Mouse (Mus musculus): ENCODE measurements around the gene Arpin.

Arpin gene

GRCm38 (mm10) chr7:79934862-79935510, at the start of gene Arpin:
Gene Arpin, minus strand, starts transcription at chr7:79935359.
- peak; percentile 91 for DNase-seq (ENCODE audit: low read depth, low spot score)

- peak; percentile 50 for DNase-seq (ENCODE audit: low read depth, low spot score)
These were observed 40.2 kb upstream of the Arpin start for GRCm38 (mm10) chr7:79975316-79975715.

GRCm38 (mm10) chr7:79972195-79972594, 37.0 kb upstream of the Arpin start:
- DNase-seq (ENCODE audit: low read depth, low spot score): no peak

- peak; percentile 56 for DNase-seq (ENCODE audit: low read depth, low spot score)
These were observed 35.2 kb upstream of the Arpin start for GRCm38 (mm10) chr7:79970336-79970735.

DNA sequence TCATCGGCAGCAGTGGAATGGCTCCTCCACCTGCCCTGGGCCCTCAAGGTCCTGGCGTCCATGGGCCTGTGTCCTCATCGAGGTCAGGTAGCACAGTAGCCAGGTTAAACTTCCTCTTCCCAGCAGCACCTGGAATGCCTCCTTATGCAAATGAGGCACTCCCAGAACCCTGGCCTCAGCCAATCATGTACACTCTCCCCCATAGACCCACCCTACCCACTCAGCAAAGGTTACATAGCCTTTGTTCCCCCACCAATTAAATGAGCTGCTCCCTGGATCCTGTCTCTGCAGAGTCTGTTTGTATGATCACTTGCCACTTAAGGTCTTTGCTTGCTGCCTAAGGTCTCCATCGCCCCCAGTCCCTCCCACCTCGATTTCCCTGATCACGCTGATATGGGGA, 33.2 kb upstream of the Arpin start:
- peak; percentile 82 for DNase-seq (ENCODE audit: low read depth, low spot score)

- peak; percentile 55 for DNase-seq (ENCODE audit: low read depth, low spot score)
These were observed 26.4 kb upstream of the Arpin start for GRCm38 (mm10) chr7:79961600-79961999.

GRCm38 (mm10) chr7:79956131-79956530, 21.0 kb upstream of the Arpin start:
- DNase-seq (ENCODE audit: low read depth, low spot score): peak; percentile 59

GRCm38 (mm10) chr7:79954890-79955289, 19.7 kb upstream of the Arpin start:
- no peak for DNase-seq (ENCODE audit: low read depth, low spot score)

GRCm38 (mm10) chr7:79951038-79951437, 15.9 kb upstream of the Arpin start:
- DNase-seq (ENCODE audit: low read depth, low spot score): peak; percentile 68

- no peak for DNase-seq (ENCODE audit: low read depth, low spot score)
These were observed 15.1 kb upstream of the Arpin start for GRCm38 (mm10) chr7:79950236-79950635.

- peak; percentile 23 for DNase-seq (ENCODE audit: low read depth, low spot score)
These were observed 499 bp upstream of the Arpin start for GRCm38 (mm10) chr7:79935511-79936205.

- no peak for DNase-seq (ENCODE audit: low read depth, low spot score)
These were observed 698 bp downstream of the Arpin start for GRCm38 (mm10) chr7:79934461-79934860.

- peak; percentile 13 for DNase-seq (ENCODE audit: low read depth, low spot score)
These were observed 6.6 kb downstream of the Arpin start for GRCm38 (mm10) chr7:79928516-79929052.

DNA sequence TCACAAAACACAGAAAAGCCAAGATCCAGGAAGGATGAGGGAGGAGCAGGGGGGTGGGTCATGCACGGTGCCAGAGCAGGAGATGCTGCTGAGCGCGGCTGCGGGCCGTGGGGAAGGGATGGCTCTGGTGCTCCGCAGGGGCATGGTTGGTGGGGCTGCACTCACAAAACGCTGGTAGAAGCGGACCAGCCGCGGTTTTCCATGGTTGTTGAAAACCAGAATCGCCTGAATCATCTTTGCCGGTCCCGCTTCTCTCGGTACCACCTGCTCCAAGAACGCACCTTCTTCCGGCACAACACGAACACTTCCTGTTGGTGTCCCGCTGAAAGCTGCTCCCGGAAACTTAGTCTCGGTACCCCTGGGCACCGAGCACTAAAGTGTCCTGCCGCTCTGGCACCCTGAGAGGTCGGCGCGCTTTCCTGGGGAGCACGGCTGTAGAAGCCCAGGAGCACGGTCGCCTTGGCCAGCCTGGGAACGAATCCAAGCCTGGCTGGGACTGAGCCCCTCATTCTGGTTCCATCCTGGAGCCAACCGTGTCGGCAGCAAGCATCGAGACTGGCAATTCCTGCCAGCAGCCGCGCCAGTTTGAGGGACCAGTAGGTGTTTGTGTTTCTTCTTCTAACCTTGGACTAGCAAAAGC, 14.7 kb downstream of the Arpin start, which contains the start of gene Ap3s2:
Gene Ap3s2, minus strand, starts transcription at position 306 of the 640 bp plus-strand sequence.
- DNase-seq (ENCODE audit: low read depth, low spot score): peak; percentile 95

DNA sequence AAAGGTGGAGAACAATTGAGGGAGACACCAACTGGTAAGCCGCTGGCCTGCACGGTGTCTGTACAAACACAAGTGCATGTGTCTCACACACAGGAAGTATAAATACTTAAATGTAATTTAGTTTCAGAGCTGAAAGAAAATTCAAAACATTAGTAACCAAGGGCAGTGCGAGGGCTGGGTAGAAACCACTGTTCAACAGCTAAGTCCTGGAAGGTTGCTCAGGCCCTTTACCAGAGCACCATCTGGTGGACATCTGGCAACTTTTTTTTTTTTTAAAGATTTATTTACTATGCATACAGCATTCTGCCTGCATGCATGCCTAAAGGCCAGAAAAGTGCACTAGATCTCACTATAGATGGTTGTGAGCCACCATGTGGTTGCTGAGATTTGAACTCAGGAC, 20.6 kb downstream of the Arpin start:
- DNase-seq (ENCODE audit: low read depth, low spot score): peak; percentile 68

DNA sequence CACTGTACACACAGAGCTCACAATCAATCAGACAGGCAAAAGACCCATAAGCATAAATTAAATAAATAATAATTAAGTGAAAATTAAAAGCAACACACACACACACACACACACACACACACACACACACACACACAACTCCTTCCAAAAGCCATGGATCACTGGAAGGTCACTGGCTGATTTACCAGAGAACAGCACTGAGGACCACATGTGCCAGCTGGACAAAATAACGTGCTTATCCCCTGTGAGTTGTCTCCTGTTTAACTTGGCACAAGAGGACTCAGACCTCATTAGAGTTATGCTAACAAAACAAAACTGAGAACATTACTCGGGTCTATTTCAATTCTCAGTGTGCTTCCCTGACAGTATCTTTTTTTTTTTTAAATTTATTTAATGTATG, 27.8 kb downstream of the Arpin start:
- no peak for DNase-seq (ENCODE audit: low read depth, low spot score)

GRCm38 (mm10) chr7:79906914-79907313, 28.2 kb downstream of the Arpin start:
- no peak for DNase-seq (ENCODE audit: low read depth, low spot score)

- no peak for DNase-seq (ENCODE audit: low read depth, low spot score)
These were observed 30.0 kb downstream of the Arpin start for GRCm38 (mm10) chr7:79905193-79905592.

GRCm38 (mm10) chr7:79903160-79903792, 31.9 kb downstream of the Arpin start:
- no peak for DNase-seq (ENCODE audit: low read depth, low spot score)

DNA sequence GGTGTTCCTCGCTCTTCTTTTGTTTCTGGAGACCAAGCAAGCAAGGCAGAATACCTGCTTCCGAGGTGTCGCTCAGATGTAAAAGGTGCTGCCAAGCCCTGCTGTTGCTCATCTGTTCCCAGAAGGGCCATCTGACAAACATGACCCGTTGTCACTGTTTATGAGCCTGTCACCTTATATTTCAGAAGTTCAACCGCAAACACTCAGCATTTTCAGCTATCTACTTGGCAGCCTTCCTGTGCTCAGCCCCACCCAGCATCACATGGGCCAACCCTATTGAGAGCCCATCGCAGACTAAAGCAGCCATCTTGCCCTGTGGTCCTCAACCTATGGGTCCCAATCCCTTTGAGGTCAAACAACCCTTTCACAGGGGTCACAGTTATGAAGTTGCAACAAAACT, 34.4 kb downstream of the Arpin start:
- DNase-seq (ENCODE audit: low read depth, low spot score): no peak

DNA sequence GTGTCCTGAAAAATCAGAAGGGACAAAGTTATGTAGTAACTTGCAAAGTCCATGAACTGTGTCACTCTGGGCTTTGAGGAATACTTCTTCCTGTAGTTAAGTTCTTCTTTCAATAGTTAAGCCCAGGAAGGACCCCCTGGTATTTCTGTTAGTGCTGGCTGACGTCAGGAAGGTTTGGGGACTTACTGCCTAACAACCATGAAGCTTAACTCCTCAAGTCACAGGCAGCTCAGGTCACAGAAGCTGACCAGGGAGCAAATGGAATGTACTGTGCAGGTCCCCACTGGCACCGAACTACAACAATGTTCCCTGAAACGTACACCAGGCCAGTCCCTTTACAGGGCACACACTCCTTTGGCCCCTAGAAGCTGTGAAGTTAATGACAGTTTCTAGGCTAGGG, 39.9 kb downstream of the Arpin start:
- no peak for DNase-seq (ENCODE audit: low read depth, low spot score)

GRCm38 (mm10) chr7:79894790-79895189, 40.4 kb downstream of the Arpin start:
- DNase-seq (ENCODE audit: low read depth, low spot score): no peak

Measured in ZHBTc4 (cell line).